Comparison of ENCODE assay signal across 12 mouse cellular contexts in genomic region chr3:146010751-146011150, GRCm38 (mm10). TPM values are rescaled to one million over a fixed set of nuclear protein-coding genes. Genes with fewer than 3 reads are reported as not detected.
DNase-seq lines count a peak whose midpoint lies in the region; ATAC-seq and TF ChIP-seq lines count a peak whose summit lies in the region.
"Had no signal": no experiment of that assay in that cellular context is flagged by ENCODE, and none has a peak within 500 bp of the region (broad histone marks: within the 10 kb centered on the region; RNA-seq: fewer than 3 reads in every experiment).

No protein-coding gene starts in this region.

- H3K79me2 ChIP-seq in heart, adult 2 months (replicated peaks; ENCODE audit: control insufficient read depth, insufficient read depth, low read length) = no peaks in the 10 kb centered on the region; the same call in 1 of the 2 replicates

- no peak for DNase-seq in heart, adult 2 months
- no peak for DNase-seq in heart, postnatal 25 days (ENCODE audit: low spot score)
- DNase-seq in heart, postnatal 0 days (ENCODE audit: low spot score) = no peak
- peak; percentile 30 to 51 for DNase-seq in kidney, postnatal 4 days
- no peak for DNase-seq in ovary, adult 18-20 months (ENCODE audit: low spot score)
- no peak for DNase-seq in gastrocnemius, postnatal 10 days
- DNase-seq in gastrocnemius, adult 8-10 months (ENCODE audit: low spot score in 2 of 2) = no peak
- DNase-seq: cerebellum, adult 11-12 months; lung, postnatal 10 days; thymus, postnatal 36 days had no signal

- H3K36me3 ChIP-seq in heart, adult 2 months (ENCODE audit: control insufficient read depth, insufficient read depth, low read length) = no peaks in the 10 kb centered on the region
- H3K36me3 ChIP-seq in ES-Bruce4 (ENCODE audit: control insufficient read depth, insufficient read depth, low read length, poor library complexity, severe bottlenecking) = peaks cover 25% of the 10 kb centered on the region
- H3K36me3 ChIP-seq in heart, postnatal 0 days (replicated peaks; ENCODE audit: control insufficient read depth, insufficient read depth, low read length) = peaks cover 67% of the 10 kb centered on the region
- H3K36me3 ChIP-seq: midbrain, embryonic 15.5 days had no signal

- 0 out of 2 replicates have a peak, but pooled peaks cover 5% of the 10 kb centered on the region for H3K9me3 ChIP-seq in ES-Bruce4 (replicated peaks; ENCODE audit: control insufficient read depth, insufficient read depth, low read length, poor library complexity, severe bottlenecking)
- no peaks in the 10 kb centered on the region for H3K9me3 ChIP-seq in heart, postnatal 0 days (replicated peaks; ENCODE audit: control insufficient read depth, low read length)
- H3K9me3 ChIP-seq: midbrain, embryonic 15.5 days had no signal

- no peak overlapping the region for H3K4me2 ChIP-seq in heart, postnatal 0 days (ENCODE audit: low read depth, low read length)
- H3K4me2 ChIP-seq: midbrain, embryonic 15.5 days had no signal

- no peak overlapping the region for H3K9ac ChIP-seq in heart, adult 2 months (ENCODE audit: low read depth, low read length)
- H3K9ac ChIP-seq in ES-Bruce4 (ENCODE audit: low read depth, poor library complexity, severe bottlenecking) = no peak overlapping the region
- H3K9ac ChIP-seq in heart, postnatal 0 days (replicated peaks; ENCODE audit: low read depth, low read length) = no peak overlapping the region
- H3K9ac ChIP-seq: midbrain, embryonic 15.5 days had no signal

- no peak overlapping the region for H3K4me3 ChIP-seq in heart, adult 2 months
- H3K4me3 ChIP-seq in ES-Bruce4 (ENCODE audit: low read depth, low read length) = no peak overlapping the region
- no peak overlapping the region for H3K4me3 ChIP-seq in heart, postnatal 0 days (ENCODE audit: low read depth, low read length)
- H3K4me3 ChIP-seq: midbrain, embryonic 15.5 days had no signal

- no peaks in the 10 kb centered on the region; the same call in 1 of the 2 replicates for H3K4me1 ChIP-seq in heart, adult 2 months (ENCODE audit: control insufficient read depth, insufficient read depth, low read length)
- H3K4me1 ChIP-seq in ES-Bruce4 (ENCODE audit: control insufficient read depth, insufficient read depth, low read length) = peaks cover 2% of the 10 kb centered on the region
- H3K4me1 ChIP-seq in heart, postnatal 0 days (ENCODE audit: control insufficient read depth, insufficient read depth) = peaks cover 5% of the 10 kb centered on the region; the same call in 1 of the 2 replicates
- H3K4me1 ChIP-seq: midbrain, embryonic 15.5 days had no signal

- no peaks in the 10 kb centered on the region for H3K27me3 ChIP-seq in heart, adult 2 months (ENCODE audit: control insufficient read depth, insufficient read depth, low read length)
- H3K27me3 ChIP-seq in ES-Bruce4 (ENCODE audit: control insufficient read depth, insufficient read depth, low read length, poor library complexity, severe bottlenecking) = no peaks in the 10 kb centered on the region
- H3K27me3 ChIP-seq in heart, postnatal 0 days (ENCODE audit: control insufficient read depth, insufficient read depth, low read length) = no peaks in the 10 kb centered on the region
- H3K27me3 ChIP-seq: midbrain, embryonic 15.5 days had no signal

- no peak for TF ChIP-seq EP300 in heart, adult 2 months (IDR thresholded peaks at IDR 0.05; ENCODE audit: insufficient read depth, low read depth, low read length)
- TF ChIP-seq EP300 in ES-Bruce4 (IDR thresholded peaks at IDR 0.05; ENCODE audit: insufficient read depth, low read depth, low read length) = no peak
- TF ChIP-seq EP300 in heart, postnatal 0 days (IDR thresholded peaks at IDR 0.05; ENCODE audit: low read depth) = no peak

- 92% methylated on average over 4 of the region's 4 CpGs for WGBS in heart, adult 2 months
- WGBS in heart, postnatal 0 days = 87% methylated on average over 4 of the region's 4 CpGs

- H3K27ac ChIP-seq in heart, adult 2 months = peak overlapping the region; percentile 43
- peak overlapping the region; percentile 42 for H3K27ac ChIP-seq in ES-Bruce4 (ENCODE audit: insufficient read depth, low read length)
- H3K27ac ChIP-seq in heart, postnatal 0 days (ENCODE audit: low read depth) = peak overlapping the region; percentile 21
- H3K27ac ChIP-seq: midbrain, embryonic 15.5 days had no signal

- intact Hi-C loops in heart, adult 2 months (cut with DNase I) = no loop called here
- intact Hi-C loops in heart, postnatal 25 days (cut with DNase I) = no loop called here

- no peak for ATAC-seq in heart, postnatal 0 days (ENCODE audit: insufficient read depth, low read depth)
- ATAC-seq: midbrain, embryonic 15.5 days had no signal

- no peak for TF ChIP-seq CTCF in heart, adult 2 months (IDR thresholded peaks at IDR 0.05)
- no peak for TF ChIP-seq CTCF in ES-Bruce4 (IDR thresholded peaks at IDR 0.05; ENCODE audit: low read depth, low read length)
- TF ChIP-seq CTCF in heart, postnatal 0 days (IDR thresholded peaks at IDR 0.05; ENCODE audit: low read depth) = no peak

- no peak for TF ChIP-seq POLR2A in heart, adult 2 months (IDR thresholded peaks at IDR 0.05; ENCODE audit: insufficient read depth, low read depth, low read length)
- TF ChIP-seq POLR2A in ES-Bruce4 (IDR thresholded peaks at IDR 0.05; ENCODE audit: insufficient read depth, low read length) = no peak

RNA-seq across cellular contexts. Expression of gene Syde2, which starts 23.1 kb away (rescaled TPM):
- total RNA-seq in heart, adult 2 months (2021) = 10 to 100 TPM; 13.8 to 15.8 TPM
- polyA plus RNA-seq in heart, adult 2 months (2012; rRNA removed) = 7.5 and 13.4 TPM in 2 replicates
- 10 to 100 TPM; 18.1 to 21.5 TPM for total RNA-seq in heart, postnatal 25 days (2021)
- 22.4 and 23.0 TPM in 2 replicates for polyA plus RNA-seq in ES-Bruce4 (2011; ENCODE audit: insufficient read depth, insufficient read length, low read depth, missing spikeins)
- total RNA-seq in heart, postnatal 0 days (2014; rRNA removed; ENCODE audit: low replicate concordance) = 42.0 and 47.1 TPM in 2 replicates
- polyA plus RNA-seq in heart, postnatal 0 days (2015; fragmentation: Nextera tagmentation; extraction: Ambion mirVana) = 10.1 and 10.5 TPM in 2 replicates
- 1 to 10 TPM; 2.5 to 2.6 TPM for total RNA-seq in gastrocnemius, postnatal 10 days (2021)
- total RNA-seq in gastrocnemius, adult 8-10 months (2022) = 1 to 10 TPM in 1 of 4 experiments, under 1 TPM in 3; 0.56 to 1.2 (median 0.82) TPM

Comparison
In these comparisons a context has a peak if more than half of its experiments do, and no peak if none do; other contexts are left out.
1. DNase-seq: peak in kidney, postnatal 4 days (2 of 2); none in heart, adult 2 months (0 of 2), heart, postnatal 25 days (single experiment), heart, postnatal 0 days (single experiment), ovary, adult 18-20 months (single experiment), gastrocnemius, postnatal 10 days (single experiment) and gastrocnemius, adult 8-10 months (0 of 2).
2. RNA of gene Syde2, which starts 23.1 kb away (total RNA-seq): 42.0 to 47.1 TPM in heart, postnatal 0 days, 18.1 to 21.5 TPM in heart, postnatal 25 days and 13.8 to 15.8 TPM in heart, adult 2 months; 2.5 to 2.6 TPM in gastrocnemius, postnatal 10 days and 0.56 to 1.2 TPM in gastrocnemius, adult 8-10 months; every median in the first group is over 4 times any median in the second.
3. Peak in every context shown above with its lines, with median percentiles within 50 percentile points of each other: H3K27ac ChIP-seq.